Mouse (Mus musculus) liver (tissue): ENCODE results near the gene Prkcb.

ENCODE experiments used
- DNase-seq: peaks from one replicate; pipeline ENCODE4 v3.0.0-alpha.2; 2020; ENCODE audit warnings: mixed read lengths

Gene Prkcb

GRCm38 (mm10) chr7:122290771-122291170 is 2.2 kb downstream of the Prkcb start:
- DNase-seq, result no peak

DNA sequence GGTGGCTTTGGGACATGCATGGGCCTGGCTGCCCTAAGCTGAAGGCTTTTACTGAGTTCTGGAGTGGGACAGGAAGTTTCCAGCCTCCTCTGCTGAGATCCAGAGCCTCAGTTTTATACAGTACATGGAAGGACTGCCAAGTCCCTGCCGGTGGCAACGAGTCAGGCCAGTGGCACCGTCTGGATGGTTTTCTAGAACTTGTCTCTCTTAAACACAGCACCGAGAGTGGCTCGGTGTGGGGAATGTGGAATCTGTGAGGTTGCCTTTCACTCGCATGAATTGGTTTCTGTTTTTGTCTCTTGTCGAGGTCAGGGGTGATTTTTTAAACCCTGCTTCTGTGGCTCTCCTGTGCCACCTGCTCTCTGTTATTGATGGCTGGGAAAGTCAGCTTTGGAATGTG is 3.6 kb downstream of the Prkcb start:
- no peak for DNase-seq

- DNase-seq, result no peak
Measured at GRCm38 (mm10) chr7:122294111-122294510, 5.6 kb downstream of the Prkcb start.

- no peak for DNase-seq
Measured at GRCm38 (mm10) chr7:122295363-122295762, 6.8 kb downstream of the Prkcb start.

DNA sequence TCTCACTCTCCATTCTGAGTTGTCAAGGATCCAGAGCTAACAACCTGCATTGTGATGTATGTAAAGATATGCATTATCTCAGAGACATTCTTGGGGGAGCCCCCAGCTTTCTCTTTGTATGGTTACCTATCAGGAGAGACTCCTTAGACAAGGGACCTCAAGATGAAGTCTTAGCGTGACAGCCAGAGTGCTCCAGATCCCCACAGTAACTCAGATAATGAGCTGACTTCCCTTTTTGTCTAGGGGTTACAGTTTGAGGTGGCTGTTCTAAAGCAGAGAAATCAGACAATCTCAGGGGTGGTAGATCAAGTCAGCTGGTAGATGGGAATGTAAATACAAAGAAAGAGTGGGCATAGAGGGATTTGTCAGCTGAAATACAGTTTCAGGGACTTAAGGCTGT is 7.8 kb downstream of the Prkcb start:
- DNase-seq, result no peak

- no peak for DNase-seq
Measured at GRCm38 (mm10) chr7:122296805-122297204, 8.3 kb downstream of the Prkcb start.

DNA sequence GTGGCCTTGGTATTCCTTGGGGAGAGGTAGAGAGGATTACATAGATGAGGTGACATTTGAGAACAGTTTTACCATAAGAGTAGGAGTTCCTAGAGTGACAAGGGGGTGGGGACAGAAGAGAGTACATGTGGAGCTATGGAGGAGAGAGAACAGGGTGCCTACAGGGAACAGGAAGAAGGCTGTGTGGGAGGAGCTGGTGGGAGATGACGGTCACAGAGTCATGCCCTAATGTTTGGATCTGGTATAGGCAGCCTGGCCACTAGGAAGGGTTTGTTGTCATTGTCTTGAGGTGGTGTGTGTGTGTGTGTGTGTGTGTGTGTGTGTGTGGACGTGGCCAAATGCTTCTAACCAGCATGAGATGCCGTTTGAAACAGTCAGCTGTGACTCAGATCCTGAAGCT is 9.1 kb downstream of the Prkcb start:
- DNase-seq, result no peak

- no peak for DNase-seq
Measured at GRCm38 (mm10) chr7:122298715-122299114, 10.2 kb downstream of the Prkcb start.

DNA sequence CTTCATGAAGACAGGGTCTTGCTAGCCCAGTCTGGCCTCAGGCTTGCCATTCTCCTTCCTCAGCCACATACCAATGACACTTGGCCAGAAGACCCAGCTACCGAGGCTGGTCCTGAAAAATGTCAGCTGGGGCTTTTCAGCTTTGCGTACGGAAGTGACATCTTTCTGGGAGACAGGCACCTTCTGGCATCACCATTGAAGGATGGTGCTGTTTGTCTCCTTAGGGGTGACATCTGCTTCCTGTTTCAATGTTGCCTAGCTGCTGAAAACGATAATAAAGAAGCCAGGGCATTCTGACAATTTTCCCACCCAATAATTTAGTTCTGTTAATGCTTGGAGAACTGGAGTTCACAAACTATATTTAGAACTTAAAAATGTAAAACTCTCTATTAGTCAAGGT is 12.0 kb downstream of the Prkcb start:
- no peak for DNase-seq

GRCm38 (mm10) chr7:122302538-122302937 is 14.0 kb downstream of the Prkcb start:
- no peak for DNase-seq

GRCm38 (mm10) chr7:122303988-122304387 is 15.4 kb downstream of the Prkcb start:
- DNase-seq, result no peak

GRCm38 (mm10) chr7:122304521-122304920 is 16.0 kb downstream of the Prkcb start:
- no peak for DNase-seq

DNA sequence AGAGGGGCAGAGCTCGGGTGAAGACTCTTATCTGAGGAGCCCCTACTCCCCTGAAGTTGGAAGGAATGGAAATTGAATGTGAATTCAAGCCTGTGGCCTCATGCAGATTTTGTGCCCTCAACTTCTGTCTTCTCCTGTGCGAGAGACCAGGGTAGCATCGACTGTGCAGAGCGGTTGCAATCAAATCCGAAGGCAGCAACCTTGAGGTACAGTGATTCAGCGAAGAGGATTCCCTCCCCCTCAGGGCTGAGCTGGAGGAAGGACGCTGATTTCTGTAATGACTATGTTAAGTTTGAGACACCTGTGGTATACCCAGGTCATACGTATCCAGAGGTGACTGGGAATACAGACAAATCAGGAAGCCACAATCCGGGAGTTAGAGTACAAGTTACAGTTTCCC is 18.7 kb downstream of the Prkcb start:
- no peak for DNase-seq

- no peak for DNase-seq
Measured at GRCm38 (mm10) chr7:122308661-122309060, 20.1 kb downstream of the Prkcb start.

GRCm38 (mm10) chr7:122309909-122310725 is 21.6 kb downstream of the Prkcb start:
- DNase-seq, result no peak

DNA sequence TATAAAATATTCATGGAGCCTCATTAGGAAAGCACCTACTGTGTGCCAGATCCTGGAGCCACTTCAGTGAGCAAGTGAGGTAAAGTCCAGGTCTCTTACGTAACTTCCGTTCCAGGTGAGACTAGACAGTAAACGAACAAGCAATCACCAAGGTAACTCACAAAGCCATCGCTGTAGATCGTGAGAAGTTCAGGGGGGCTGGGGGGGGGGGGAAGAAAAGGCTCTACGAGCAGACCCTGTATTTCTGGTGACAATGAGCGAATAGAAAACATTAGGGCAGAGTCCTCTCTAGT is 22.1 kb downstream of the Prkcb start:
- DNase-seq, result no peak

DNA sequence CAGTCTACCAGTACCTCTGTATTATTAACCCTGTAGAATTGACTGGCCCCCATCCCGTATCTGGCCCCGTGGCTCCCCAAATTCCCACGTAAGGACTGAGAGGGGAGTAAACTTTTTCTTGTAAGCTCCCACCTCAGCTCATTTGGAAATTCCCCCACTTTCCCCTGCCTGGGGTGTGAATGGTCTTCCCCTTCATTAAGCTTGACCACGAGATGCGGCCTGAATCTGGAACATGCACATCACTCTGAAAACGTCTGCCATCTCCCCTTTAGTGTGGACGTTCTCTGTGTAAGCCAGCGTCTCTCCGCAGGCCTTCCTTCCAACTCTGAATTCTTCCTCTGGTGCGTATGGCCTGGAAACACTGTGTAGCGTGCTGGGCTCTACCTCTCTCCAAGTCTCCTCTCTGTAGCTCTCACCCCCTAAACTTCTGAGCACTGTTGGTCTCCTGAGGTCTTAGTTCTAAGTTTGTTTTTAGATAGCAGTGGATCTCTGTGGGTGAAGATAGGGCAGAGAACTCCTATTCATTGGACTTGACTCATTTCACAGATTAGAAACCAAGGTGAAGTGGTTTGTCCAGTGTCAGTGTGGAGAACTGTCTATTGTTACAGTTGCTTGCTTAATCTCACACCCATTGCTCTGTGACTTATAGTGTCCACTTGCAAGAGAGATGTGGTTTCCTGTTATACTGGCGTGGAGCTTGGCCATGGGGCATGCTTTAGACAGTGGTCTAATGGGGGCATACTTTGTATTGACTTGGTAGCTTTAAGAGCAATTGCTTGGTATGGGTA is 25.3 kb downstream of the Prkcb start:
- no peak for DNase-seq

GRCm38 (mm10) chr7:122315720-122316331 is 27.3 kb downstream of the Prkcb start:
- DNase-seq, result no peak

GRCm38 (mm10) chr7:122316681-122317080 is 28.1 kb downstream of the Prkcb start:
- DNase-seq, result no peak

- DNase-seq, result no peak
Measured at GRCm38 (mm10) chr7:122317485-122317884, 28.9 kb downstream of the Prkcb start.

DNA sequence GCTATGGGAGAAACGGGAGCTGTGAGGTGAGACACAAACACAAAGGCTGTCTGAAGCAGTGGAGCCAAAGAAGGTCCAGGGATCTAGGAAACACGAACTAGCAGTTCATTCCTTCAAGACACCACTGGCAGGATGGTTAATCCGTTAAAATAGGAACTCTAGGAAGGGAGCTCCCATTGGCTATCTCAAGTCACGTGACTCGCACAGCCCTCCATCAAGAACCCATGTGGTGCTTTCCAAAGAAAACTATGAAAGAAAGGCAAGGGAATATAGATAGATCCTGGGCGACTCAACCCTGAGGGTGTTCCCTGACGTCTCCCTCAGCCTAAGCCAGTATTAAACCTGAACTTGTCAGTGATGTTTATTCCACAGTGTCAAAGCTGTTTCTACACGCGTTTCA is 31.0 kb downstream of the Prkcb start:
- DNase-seq, result no peak

- no peak for DNase-seq
Measured at GRCm38 (mm10) chr7:122320843-122321544, 32.4 kb downstream of the Prkcb start.

DNA sequence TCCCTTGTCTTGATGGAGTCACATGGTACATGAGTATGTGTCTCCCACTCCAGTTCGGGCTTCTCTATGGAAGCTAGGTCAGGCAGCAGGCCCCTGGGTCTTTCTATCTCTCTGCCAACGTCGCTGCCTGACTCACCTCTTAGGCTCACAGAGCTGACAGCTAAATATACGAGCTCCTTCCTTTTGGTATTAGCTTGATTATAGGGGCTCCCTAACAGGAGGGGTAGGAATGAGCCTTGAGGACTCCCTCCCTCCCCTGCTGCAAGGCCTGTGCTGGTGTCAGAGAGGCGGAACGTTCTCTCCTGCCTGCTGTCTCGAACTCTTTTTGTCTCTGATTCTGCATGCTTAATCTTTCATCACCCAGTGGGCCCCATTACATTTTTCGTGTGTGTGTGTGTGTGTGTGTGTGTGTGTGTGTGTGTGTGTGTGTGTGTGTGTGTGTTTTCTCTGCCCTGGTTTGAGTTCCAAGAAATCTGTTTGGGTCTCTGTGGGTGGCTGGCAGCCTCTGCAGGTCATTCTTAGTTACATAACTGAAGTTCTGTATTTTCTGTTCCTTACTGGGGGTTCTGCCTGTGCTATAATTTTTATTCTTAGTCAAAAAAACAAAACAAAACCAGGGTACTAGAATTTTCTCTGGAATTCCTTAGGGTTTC is 33.6 kb downstream of the Prkcb start:
- DNase-seq, result no peak
